Mouse (Mus musculus): ENCODE results near the gene Adamts2. TPM values are rescaled to one million over a fixed set of nuclear protein-coding genes. Genes with fewer than 3 reads are reported as not detected.
A peak's percentile ranks its signal among the peaks of the same experiment; 100 is the strongest.

Adamts2 gene
- polyA plus RNA-seq, 1 experiment from 2014 or later = 4.0 TPM

GRCm38 (mm10) chr11:50744971-50745370 is 143.1 kb downstream of the Adamts2 start:
- Histone ChIP-seq H3K9me3 (replicated peaks; ENCODE audit: control insufficient read depth, low read length, poor library complexity, severe bottlenecking) (no peaks in the 10 kb centered on the region), H3K9ac (ENCODE audit: low read depth, low read length) (no peak overlapping the region), H3K36me3 (ENCODE audit: control insufficient read depth, insufficient read depth, low read length) (no peaks in the 10 kb centered on the region), H3K4me2 (ENCODE audit: low read length) (no peak overlapping the region), H3K27ac (ENCODE audit: low read length) (no peak overlapping the region), H3K27me3 (ENCODE audit: control insufficient read depth, insufficient read depth, low read depth, low read length) (no peaks in the 10 kb centered on the region), H3K4me1 (ENCODE audit: control insufficient read depth, insufficient read depth, low read length) (no peaks in the 10 kb centered on the region; the same call in 1 of the 2 replicates), H3K4me3 (ENCODE audit: low read depth, low read length) (no peak overlapping the region)
- ATAC-seq = no peak
- 66% methylated on average over 6 of the region's 6 CpGs for WGBS

GRCm38 (mm10) chr11:50746508-50746907 is 144.6 kb downstream of the Adamts2 start:
- Histone ChIP-seq H3K27ac (ENCODE audit: low read length) (no peak overlapping the region), H3K4me3 (ENCODE audit: low read depth, low read length) (no peak overlapping the region), H3K4me2 (ENCODE audit: low read length) (no peak overlapping the region), H3K9me3 (replicated peaks; ENCODE audit: control insufficient read depth, low read length, poor library complexity, severe bottlenecking) (no peaks in the 10 kb centered on the region), H3K36me3 (ENCODE audit: control insufficient read depth, insufficient read depth, low read length) (no peaks in the 10 kb centered on the region), H3K27me3 (ENCODE audit: control insufficient read depth, insufficient read depth, low read depth, low read length) (no peaks in the 10 kb centered on the region), H3K4me1 (ENCODE audit: control insufficient read depth, insufficient read depth, low read length) (no peaks in the 10 kb centered on the region; the same call in 1 of the 2 replicates), H3K9ac (ENCODE audit: low read depth, low read length) (no peak overlapping the region)
- ATAC-seq = no peak
- WGBS = 58% methylated on average over 2 of the region's 2 CpGs

- WGBS = 36% methylated on average over 7 of the region's 7 CpGs
- no peaks in the 10 kb centered on the region for H3K36me3 ChIP-seq (ENCODE audit: control insufficient read depth, insufficient read depth, low read length)
- H3K27ac ChIP-seq (ENCODE audit: low read length) = no peak overlapping the region
- H3K9ac ChIP-seq (ENCODE audit: low read depth, low read length) = no peak overlapping the region
- H3K4me2 ChIP-seq (ENCODE audit: low read length) = no peak overlapping the region
- no peaks in the 10 kb centered on the region for H3K9me3 ChIP-seq (replicated peaks; ENCODE audit: control insufficient read depth, low read length, poor library complexity, severe bottlenecking)
- no peak overlapping the region for H3K4me3 ChIP-seq (ENCODE audit: low read depth, low read length)
- ATAC-seq = no peak; the same call in 1 of the 2 replicates
- no peaks in the 10 kb centered on the region for H3K27me3 ChIP-seq (ENCODE audit: control insufficient read depth, insufficient read depth, low read depth, low read length)
- no peaks in the 10 kb centered on the region for H3K4me1 ChIP-seq (ENCODE audit: control insufficient read depth, insufficient read depth, low read length)
These were observed 149.2 kb downstream of the Adamts2 start for GRCm38 (mm10) chr11:50750983-50751585.

GRCm38 (mm10) chr11:50757741-50758140 is 155.9 kb downstream of the Adamts2 start:
- Histone ChIP-seq H3K4me1 (ENCODE audit: control insufficient read depth, insufficient read depth, low read length) (no peaks in the 10 kb centered on the region), H3K27ac (ENCODE audit: low read length) (no peak overlapping the region), H3K4me2 (ENCODE audit: low read length) (no peak overlapping the region), H3K9me3 (replicated peaks; ENCODE audit: control insufficient read depth, low read length, poor library complexity, severe bottlenecking) (no peaks in the 10 kb centered on the region), H3K27me3 (ENCODE audit: control insufficient read depth, insufficient read depth, low read depth, low read length) (no peaks in the 10 kb centered on the region), H3K36me3 (ENCODE audit: control insufficient read depth, insufficient read depth, low read length) (no peaks in the 10 kb centered on the region), H3K4me3 (ENCODE audit: low read depth, low read length) (no peak overlapping the region), H3K9ac (ENCODE audit: low read depth, low read length) (no peak overlapping the region)
- 46% methylated on average over 4 of the region's 4 CpGs for WGBS
- ATAC-seq = no peak

- peaks cover 4% of the 10 kb centered on the region; the same call in 1 of the 2 replicates for H3K4me1 ChIP-seq (ENCODE audit: control insufficient read depth, insufficient read depth, low read length)
- no peak overlapping the region for H3K4me3 ChIP-seq (ENCODE audit: low read depth, low read length)
- ATAC-seq = no peak
- whole genome bisulfite sequencing = 67% methylated on average over 7 of the region's 7 CpGs
- H3K9ac ChIP-seq (ENCODE audit: low read depth, low read length) = no peak overlapping the region
- no peak overlapping the region for H3K4me2 ChIP-seq (ENCODE audit: low read length)
- H3K27me3 ChIP-seq (ENCODE audit: control insufficient read depth, insufficient read depth, low read depth, low read length) = no peaks in the 10 kb centered on the region
- no peak overlapping the region for H3K27ac ChIP-seq (ENCODE audit: low read length)
- H3K36me3 ChIP-seq (ENCODE audit: control insufficient read depth, insufficient read depth, low read length) = no peaks in the 10 kb centered on the region
- no peaks in the 10 kb centered on the region for H3K9me3 ChIP-seq (replicated peaks; ENCODE audit: control insufficient read depth, low read length, poor library complexity, severe bottlenecking)
These were observed 164.6 kb downstream of the Adamts2 start for GRCm38 (mm10) chr11:50766461-50766860.

- 18% methylated on average over 4 of the region's 4 CpGs for WGBS
- no peaks in the 10 kb centered on the region for H3K9me3 ChIP-seq (replicated peaks; ENCODE audit: control insufficient read depth, low read length, poor library complexity, severe bottlenecking)
- H3K27me3 ChIP-seq (ENCODE audit: control insufficient read depth, insufficient read depth, low read depth, low read length) = no peaks in the 10 kb centered on the region
- no peak overlapping the region for H3K4me2 ChIP-seq (ENCODE audit: low read length)
- ATAC-seq = no peak
- H3K36me3 ChIP-seq (ENCODE audit: control insufficient read depth, insufficient read depth, low read length) = no peaks in the 10 kb centered on the region
- H3K4me1 ChIP-seq (ENCODE audit: control insufficient read depth, insufficient read depth, low read length) = peaks cover 4% of the 10 kb centered on the region; the same call in 1 of the 2 replicates
- no peak overlapping the region for H3K27ac ChIP-seq (ENCODE audit: low read length)
- H3K9ac ChIP-seq (ENCODE audit: low read depth, low read length) = no peak overlapping the region
- H3K4me3 ChIP-seq (ENCODE audit: low read depth, low read length) = no peak overlapping the region
These were observed 165.2 kb downstream of the Adamts2 start for GRCm38 (mm10) chr11:50767039-50767438.

- Histone ChIP-seq H3K4me1 (ENCODE audit: control insufficient read depth, insufficient read depth, low read length) (peaks cover 4% of the 10 kb centered on the region; the same call in 1 of the 2 replicates), H3K4me2 (ENCODE audit: low read length) (peak overlapping the region; percentile 56), H3K9ac (ENCODE audit: low read depth, low read length) (peak overlapping the region; percentile 27; the same call in 1 of the 2 replicates), H3K27ac (ENCODE audit: low read length) (0 out of 2 replicates have a peak overlapping the region, but pooled peaks have one; percentile 10), H3K9me3 (replicated peaks; ENCODE audit: control insufficient read depth, low read length, poor library complexity, severe bottlenecking) (no peaks in the 10 kb centered on the region), H3K27me3 (ENCODE audit: control insufficient read depth, insufficient read depth, low read depth, low read length) (no peaks in the 10 kb centered on the region), H3K36me3 (ENCODE audit: control insufficient read depth, insufficient read depth, low read length) (no peaks in the 10 kb centered on the region), H3K4me3 (ENCODE audit: low read depth, low read length) (peak overlapping the region; percentile 27)
- ATAC-seq = peak; percentile 90
- 7% methylated on average over 14 of the region's 14 CpGs for WGBS
These were observed 167.3 kb downstream of the Adamts2 start for GRCm38 (mm10) chr11:50768995-50769749.

GRCm38 (mm10) chr11:50771006-50771405 is 169.1 kb downstream of the Adamts2 start:
- Histone ChIP-seq H3K27me3 (ENCODE audit: control insufficient read depth, insufficient read depth, low read depth, low read length) (no peaks in the 10 kb centered on the region), H3K27ac (ENCODE audit: low read length) (no peak overlapping the region), H3K36me3 (ENCODE audit: control insufficient read depth, insufficient read depth, low read length) (no peaks in the 10 kb centered on the region), H3K4me3 (ENCODE audit: low read depth, low read length) (no peak overlapping the region), H3K4me2 (ENCODE audit: low read length) (no peak overlapping the region), H3K9me3 (replicated peaks; ENCODE audit: control insufficient read depth, low read length, poor library complexity, severe bottlenecking) (no peaks in the 10 kb centered on the region), H3K9ac (ENCODE audit: low read depth, low read length) (no peak overlapping the region), H3K4me1 (ENCODE audit: control insufficient read depth, insufficient read depth, low read length) (peaks cover 4% of the 10 kb centered on the region; the same call in 1 of the 2 replicates)
- WGBS = 92% methylated on average over 1 of the region's 1 CpGs
- ATAC-seq = no peak

GRCm38 (mm10) chr11:50797674-50798073 is 195.8 kb downstream of the Adamts2 start:
- Histone ChIP-seq H3K4me2 (ENCODE audit: low read length) (no peak overlapping the region), H3K9me3 (replicated peaks; ENCODE audit: control insufficient read depth, low read length, poor library complexity, severe bottlenecking) (no peaks in the 10 kb centered on the region), H3K4me1 (ENCODE audit: control insufficient read depth, insufficient read depth, low read length) (no peaks in the 10 kb centered on the region), H3K27me3 (ENCODE audit: control insufficient read depth, insufficient read depth, low read depth, low read length) (no peaks in the 10 kb centered on the region), H3K27ac (ENCODE audit: low read length) (no peak overlapping the region), H3K36me3 (ENCODE audit: control insufficient read depth, insufficient read depth, low read length) (no peaks in the 10 kb centered on the region), H3K9ac (ENCODE audit: low read depth, low read length) (no peak overlapping the region), H3K4me3 (ENCODE audit: low read depth, low read length) (no peak overlapping the region)
- WGBS = 82% methylated on average over 11 of the region's 11 CpGs
- ATAC-seq = no peak
